Mouse (Mus musculus) bone marrow macrophage, adult 2 months (primary cell): ENCODE measurements at regions not wholly inside any gene's neighbourhood (a gene's known extent, or its start where the extent isn't known, plus 50 kb on each side); places are given as distances from the start of the nearest gene placed in this dataset.

ENCODE experiments used
- CTCF ChIP-seq: IDR thresholded peaks from 2 replicates; pipeline ENCODE4 v1.5.1; 2012; ENCODE audit warnings: low read depth, mild to moderate bottlenecking, low read length, moderate library complexity
- POLR2A ChIP-seq: IDR thresholded peaks from 2 replicates; pipeline ENCODE4 v1.6.1; 2012; ENCODE audit warnings: mild to moderate bottlenecking, low read depth, low read length, borderline replicate concordance

GRCm38 (mm10) chr2:75137133-75137982 lies 311.8 kb downstream of the Mtx2 start:
- TF ChIP-seq POLR2A (no peak), CTCF (no peak)
